Mouse (Mus musculus) MEL (cell line): ENCODE results near the gene Rasl10a. TPM values are rescaled to one million over a fixed set of nuclear protein-coding genes. Genes with fewer than 3 reads are reported as not detected.

Experiments used
- DNase-seq: peaks from one replicate; pipeline ENCODE4 v3.0.0; 2011; ENCODE audit warnings: low read depth, low spot score
- H3K27ac ChIP-seq: 2 replicates; pipeline ENCODE4 v1.5.1; 2012; ENCODE audit warnings: low read depth, mild to moderate bottlenecking, control low read depth, low read length, moderate library complexity; ENCODE audit not compliant: control insufficient read depth
- H3K27me3 ChIP-seq, 2 experiments: fragments of 150-350 bp in 1 of 2; sonication (generic) in 1 of 2; 2 replicates each; pipeline ENCODE4 v1.6.1; 2012; ENCODE audit warnings: low read length in 2 of 2, mild to moderate bottlenecking in 2 of 2, improper control_type of control experiment in 1 of 2, moderate library complexity in 1 of 2; ENCODE audit not compliant: insufficient read depth in 2 of 2, control insufficient read depth in 1 of 2
- H3K36me3 ChIP-seq, 2 experiments: 2 replicates each; pipeline ENCODE4 v1.6.1; 2012 to 2014; ENCODE audit warnings: low read length in 2 of 2, improper control_type of control experiment in 1 of 2, inconsistent platforms in 1 of 2, mild to moderate bottlenecking in 1 of 2; ENCODE audit not compliant: insufficient read depth in 2 of 2, control insufficient read depth in 1 of 2
- H3K4me1 ChIP-seq, 2 experiments: fragments of 150-350 bp in 1 of 2; sonication (generic) in 1 of 2; 2 replicates each; pipeline ENCODE4 v1.6.1; 2012; ENCODE audit warnings: low read length in 2 of 2, improper control_type of control experiment in 1 of 2, mild to moderate bottlenecking in 1 of 2; ENCODE audit not compliant: insufficient read depth in 2 of 2, control insufficient read depth in 1 of 2
- H3K4me3 ChIP-seq, 2 experiments: fragments of 150-350 bp in 1 of 2; sonication (generic) in 1 of 2; 2 replicates each; pipeline ENCODE4 v1.5.1; 2012; ENCODE audit warnings: low read depth in 2 of 2, low read length in 2 of 2, mild to moderate bottlenecking in 2 of 2, moderate library complexity in 2 of 2, control low read depth in 1 of 2, improper control_type of control experiment in 1 of 2; ENCODE audit not compliant: control insufficient read depth in 1 of 2, insufficient read depth in 1 of 2
- H3K79me2 ChIP-seq: 2 replicates; pipeline ENCODE4 v1.6.1; 2012; ENCODE audit warnings: mild to moderate bottlenecking, low read length, moderate library complexity; ENCODE audit not compliant: control insufficient read depth, poor library complexity, insufficient read depth
- H3K9ac ChIP-seq: 2 replicates; pipeline ENCODE4 v1.6.1; 2012; ENCODE audit warnings: low read depth, mild to moderate bottlenecking, control low read depth, low read length, moderate library complexity; ENCODE audit not compliant: control insufficient read depth, poor library complexity, severe bottlenecking
- H3K9me3 ChIP-seq: fragments of 150-350 bp; sonication (generic); replicated peaks from 2 replicates; pipeline ENCODE4 v1.6.1; 2012; ENCODE audit warnings: mild to moderate bottlenecking, low read length, improper control_type of control experiment, moderate library complexity; ENCODE audit not compliant: insufficient read depth
- BHLHE40 ChIP-seq: IDR thresholded peaks from 2 replicates; pipeline ENCODE4 v1.6.1; 2012; ENCODE audit warnings: low read depth, mild to moderate bottlenecking, inconsistent platforms, low read length, improper control_type of control experiment, borderline replicate concordance
- CHD1 ChIP-seq: IDR thresholded peaks from 2 replicates; pipeline ENCODE4 v1.6.1; 2012; ENCODE audit warnings: low read depth, mild to moderate bottlenecking, inconsistent platforms, low read length, improper control_type of control experiment
- GATA1 ChIP-seq: IDR thresholded peaks from 2 replicates; pipeline ENCODE4 v1.6.1; 2011; ENCODE audit warnings: low read depth, low read length, improper control_type of control experiment
- JUND ChIP-seq: IDR thresholded peaks from 2 replicates; pipeline ENCODE4 v1.6.1; 2011; ENCODE audit warnings: low read depth, mild to moderate bottlenecking, improper control_type of control experiment, low read length
- KAT2A ChIP-seq: conservative IDR thresholded peaks from 2 replicates; pipeline ENCODE4 v1.6.1; 2012; ENCODE audit warnings: low read depth, low read length, improper control_type of control experiment, inconsistent platforms
- MAZ ChIP-seq: IDR thresholded peaks from 2 replicates; pipeline ENCODE4 v1.6.1; 2012; ENCODE audit warnings: low read depth, mild to moderate bottlenecking, inconsistent platforms, low read length, improper control_type of control experiment
- MYB ChIP-seq: IDR thresholded peaks from 2 replicates; pipeline ENCODE4 v1.6.1; 2011; ENCODE audit warnings: mild to moderate bottlenecking, low read depth, low read length, improper control_type of control experiment
- POLR2A ChIP-seq, 2 experiments: IDR thresholded peaks; 2 replicates each; pipeline ENCODE4 v1.6.1; 2011 to 2012; ENCODE audit warnings: low read length in 2 of 2, mild to moderate bottlenecking in 2 of 2, control low read depth in 1 of 2, improper control_type of control experiment in 1 of 2, low read depth in 1 of 2, moderate library complexity in 1 of 2; ENCODE audit not compliant: control insufficient read depth in 1 of 2, insufficient read depth in 1 of 2, poor library complexity in 1 of 2
- RAD21 ChIP-seq: IDR thresholded peaks from 2 replicates; pipeline ENCODE4 v1.6.1; 2011; ENCODE audit warnings: mild to moderate bottlenecking, low read depth, low read length, improper control_type of control experiment
- RCOR1 ChIP-seq: IDR thresholded peaks from 2 replicates; pipeline ENCODE4 v1.6.1; 2012; ENCODE audit warnings: low read depth, mild to moderate bottlenecking, inconsistent platforms, low read length, improper control_type of control experiment
- TCF12 ChIP-seq: IDR thresholded peaks from 2 replicates; pipeline ENCODE4 v1.6.1; 2014; ENCODE audit warnings: low read depth, mild to moderate bottlenecking, inconsistent platforms, low read length, improper control_type of control experiment, moderate library complexity
- ZMIZ1 ChIP-seq: IDR thresholded peaks from 2 replicates; pipeline ENCODE4 v1.6.1; 2012; ENCODE audit warnings: low read depth, mild to moderate bottlenecking, inconsistent platforms, low read length, improper control_type of control experiment, moderate library complexity
- ZNF384 ChIP-seq: IDR thresholded peaks from 2 replicates; pipeline ENCODE4 v1.6.1; 2012; ENCODE audit warnings: low read depth, mild to moderate bottlenecking, inconsistent platforms, low read length, improper control_type of control experiment
- polyA plus RNA-seq, 2 experiments: library from polyadenylated mRNA; stranded (reverse) in 1 of 2; unstranded in 1 of 2; fragments of >175 nt in 1 of 2; fragments of >200 nt in 1 of 2; gene quantifications; 2 replicates each; pipeline versions ENCODE4 v1.2.1 to v1.2.4; 2012; ENCODE audit warnings: low replicate concordance in 2 of 2, low read depth in 1 of 2; ENCODE audit not compliant: insufficient read length in 2 of 2, insufficient read depth in 1 of 2, missing spikeins in 1 of 2
- total RNA-seq: library from RNA; depleted of rRNA; stranded (reverse); fragments of 300-350 nt; gene quantifications from 2 replicates; pipeline ENCODE4 v1.2.3, GENCODE M21; 2012; rRNA removed

Gene Rasl10a
- 0.23 TPM in 1 of 2 replicates, not detected in the other for total RNA-seq
- polyA plus RNA-seq, result 1 to 10 TPM in 1 of 2 experiments, not detected in 1; 1.3 TPM

DNA sequence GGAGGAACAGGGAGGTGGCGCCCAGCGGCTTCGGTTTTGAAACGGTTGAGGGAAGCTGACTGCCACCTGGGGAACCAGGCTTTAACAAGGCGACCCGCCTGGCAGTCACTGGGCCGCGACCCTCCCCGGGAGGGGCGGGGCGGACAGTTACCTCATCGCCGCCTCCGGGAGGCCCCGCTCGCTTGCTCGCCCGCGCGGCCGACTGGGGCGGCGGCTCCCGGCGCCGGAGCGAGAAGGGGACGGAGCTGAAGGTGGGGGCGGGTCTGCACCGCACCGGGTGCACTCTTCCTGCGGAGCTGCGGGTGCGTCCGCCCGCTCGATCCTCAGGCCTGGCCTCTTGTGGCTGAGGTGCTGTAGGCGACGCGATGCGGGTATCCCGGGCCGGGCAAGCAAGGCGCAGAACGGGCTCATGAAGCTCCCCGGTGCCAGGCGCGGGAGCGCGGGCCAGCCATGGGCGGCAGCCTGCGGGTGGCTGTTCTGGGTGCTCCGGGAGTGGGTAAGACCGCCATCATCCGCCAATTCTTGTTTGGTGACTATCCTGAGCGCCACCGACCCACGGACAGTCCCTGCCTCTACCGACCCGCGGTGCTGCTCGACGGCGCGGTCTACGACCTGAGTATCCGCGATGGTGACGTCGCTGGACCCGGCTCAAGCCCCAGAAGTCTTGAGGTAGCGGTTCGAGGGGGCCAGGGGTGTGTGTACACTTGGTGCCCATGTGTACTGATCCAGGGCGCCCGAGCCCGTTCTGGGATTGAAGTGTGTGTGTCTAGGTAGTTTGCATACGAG lies at the start of gene Rasl10a:
TSS of gene Rasl10a (plus strand) at position 273 of the 786 bp plus-strand sequence.
- H3K4me1 ChIP-seq, result peaks cover 0 to 4% of the 10 kb centered on the region in 2 experiments; a peak in 1 of 4 replicates
- H3K9ac ChIP-seq, result peak within 1 kb of the TSS; percentile 26
- DNase-seq, result peak; percentile 50
- H3K4me3 ChIP-seq, result peak within 1 kb of the TSS; percentile 54 to 64
- no peaks in the 10 kb centered on the region for H3K79me2 ChIP-seq
- TF ChIP-seq KAT2A (no peak), MYB (no peak), JUND (no peak), MAZ (no peak), ZMIZ1 (0 out of 2 replicates have a peak, but pooled peaks have one; percentile 14), RAD21 (no peak), BHLHE40 (no peak), GATA1 (no peak), POLR2A (IDR thresholded peaks at IDR 0.05; ENCODE audit: control insufficient read depth in 1 of 2, insufficient read depth in 1 of 2, low read depth in 1 of 2, low read length in 2 of 2, poor library complexity in 1 of 2) (0 out of 4 replicates have a peak, but pooled peaks of 1 of the 2 experiments have one; percentile 22), RCOR1 (no peak), ZNF384 (no peak)
- H3K27ac ChIP-seq, result no peak within 1 kb of the TSS
- H3K27me3 ChIP-seq, result peaks cover 9 to 14% of the 10 kb centered on the region in 2 experiments
- H3K9me3 ChIP-seq, result no peaks in the 10 kb centered on the region
- H3K36me3 ChIP-seq, result no peaks in the 10 kb centered on the region; a peak in 1 of 4 replicates

DNA sequence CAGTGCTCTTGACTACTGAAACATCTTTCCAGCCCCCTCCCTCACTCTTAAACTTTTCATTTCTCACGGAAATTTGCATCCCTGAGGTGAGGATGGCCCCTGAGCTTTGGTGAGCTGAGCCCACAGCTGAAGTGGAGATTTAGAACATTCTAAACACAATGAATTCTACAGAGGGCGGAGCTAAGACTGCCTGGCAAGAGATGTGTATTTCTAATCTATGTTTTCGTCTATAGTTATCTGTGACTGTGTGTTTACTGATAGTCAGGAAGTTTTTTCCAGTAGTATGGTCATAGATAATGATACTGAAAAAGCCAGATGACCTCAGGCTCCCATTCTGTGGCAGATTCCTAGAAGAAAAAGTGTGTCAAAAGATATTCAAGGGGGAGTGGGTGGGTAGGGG lies 49.1 kb upstream of the Rasl10a start:
- H3K27me3 ChIP-seq, result no peaks in the 10 kb centered on the region
- peaks cover 15 to 56% of the 10 kb centered on the region in 2 experiments for H3K36me3 ChIP-seq
- H3K79me2 ChIP-seq, result peaks cover 1% of the 10 kb centered on the region; the same call in 1 of the 2 replicates
- peaks cover 45 to 47% of the 10 kb centered on the region in 2 experiments for H3K4me1 ChIP-seq
- H3K4me3 ChIP-seq, result peak overlapping the region in 1 of 2 experiments; percentile 28; a peak in 1 of 4 replicates
- H3K9me3 ChIP-seq, result no peaks in the 10 kb centered on the region
- peak overlapping the region; percentile 69 for H3K27ac ChIP-seq
- DNase-seq, result peak; percentile 52
- H3K9ac ChIP-seq, result peak overlapping the region; percentile 5; the same call in 1 of the 2 replicates
- TF ChIP-seq CHD1, result no peak
- peak; percentile 28; the same call in 1 of the 2 replicates for TF ChIP-seq TCF12
- peak; percentile 73 for TF ChIP-seq GATA1
